Mouse (Mus musculus) heart, adult 2 months (tissue): ENCODE data around the gene Eda.

Experiments used
- CTCF ChIP-seq: fragments of 200-600 bp; IDR thresholded peaks from 2 replicates; pipeline ENCODE4 v1.8.1; 2022; ENCODE audit warnings: antibody characterized with exemption, mild to moderate bottlenecking, moderate library complexity
- POLR2A ChIP-seq: fragments of 200-500 bp; IDR thresholded peaks from 2 replicates; pipeline ENCODE4 v1.6.1; 2011; ENCODE audit warnings: mild to moderate bottlenecking, low read depth, low read length, control low read depth; ENCODE audit not compliant: insufficient read depth

GRCm38 (mm10) chrX:100428693-100429092 is 453.3 kb downstream of the Eda start, which contains the start of gene Otud6a:
- no peak for TF ChIP-seq POLR2A
- no peak for TF ChIP-seq CTCF
